Mouse (Mus musculus) bone marrow, adult 2 months (tissue): ENCODE results near the gene Specc1l. TPM values are rescaled to one million over a fixed set of nuclear protein-coding genes. Genes with fewer than 3 reads are reported as not detected.
"Not testable (repeated sequence)": the region's sequence is repeated elsewhere in the genome, so short reads cannot be mapped to it uniquely, and the experiment has no call there.

Source experiments
- H3K27ac ChIP-seq: fragments of 200-500 bp; 2 replicates; pipeline ENCODE4 v1.5.1; 2012; ENCODE audit warnings: low read depth, mild to moderate bottlenecking, control low read depth, inconsistent platforms, low read length; ENCODE audit not compliant: control insufficient read depth, poor library complexity, insufficient read depth
- H3K4me1 ChIP-seq: fragments of 200-500 bp; 2 replicates; pipeline ENCODE4 v1.6.1; 2011; ENCODE audit warnings: low read length; ENCODE audit not compliant: control insufficient read depth, insufficient read depth
- H3K4me3 ChIP-seq: fragments of 200-500 bp; replicated peaks from 2 replicates; pipeline ENCODE3; 2011; ENCODE audit warnings: mild to moderate bottlenecking, low read depth, low read length, control low read depth; ENCODE audit not compliant: control insufficient read depth
- CTCF ChIP-seq: fragments of 200-500 bp; IDR thresholded peaks from 2 replicates; pipeline ENCODE4 v1.5.1; 2011; ENCODE audit warnings: low read length, control low read depth; ENCODE audit not compliant: control insufficient read depth, insufficient read depth
- POLR2A ChIP-seq: fragments of 200-500 bp; IDR thresholded peaks from 2 replicates; pipeline ENCODE4 v1.6.1; 2011; ENCODE audit warnings: low read depth, mild to moderate bottlenecking, control low read depth, low read length, borderline replicate concordance; ENCODE audit not compliant: control insufficient read depth
- WGBS: fragments of 180-500 bp; shearing (Covaris S2); methylation state at CpG from one replicate; pipeline ENCODE4 v1.1.7; 2018; 5-methylcytosine and 5-hydroxymethylcytosine counted together
- polyA plus RNA-seq: library from polyadenylated mRNA; stranded (reverse); fragments of >200 nt; gene quantifications from 2 replicates; pipeline ENCODE4 v1.2.4, GENCODE M21; 2011; ENCODE audit warnings: low replicate concordance; ENCODE audit not compliant: missing spikeins, insufficient read depth, insufficient read length

Specc1l gene
- polyA plus RNA-seq, 1 experiment, result 10.4 TPM

- 78% methylated on average over 12 of the region's 12 CpGs for WGBS
- no peak for TF ChIP-seq CTCF
- TF ChIP-seq POLR2A, result no peak
- H3K4me3 ChIP-seq, result no peak overlapping the region
- H3K27ac ChIP-seq, result no peak overlapping the region
- H3K4me1 ChIP-seq, result no peaks in the 10 kb centered on the region
Observed at GRCm38 (mm10) chr10:75276427-75277013, 64.6 kb downstream of the Specc1l start.

GRCm38 (mm10) chr10:75277501-75277900, 65.6 kb downstream of the Specc1l start:
- 73% methylated on average over 1 of the region's 1 CpGs for WGBS
- Histone ChIP-seq H3K4me3 (no peak overlapping the region), H3K4me1 (no peaks in the 10 kb centered on the region), H3K27ac (no peak overlapping the region)
- TF ChIP-seq CTCF, result peak; percentile 20; the same call in 1 of the 2 replicates
- no peak for TF ChIP-seq POLR2A

- TF ChIP-seq CTCF (no peak), POLR2A (no peak)
- H3K4me3 ChIP-seq, result no peak overlapping the region
- 14% methylated on average over 5 of the region's 5 CpGs for WGBS
- no peak overlapping the region; the same call in 1 of the 2 replicates for H3K27ac ChIP-seq
- no peaks in the 10 kb centered on the region; the same call in 1 of the 2 replicates for H3K4me1 ChIP-seq
Observed at GRCm38 (mm10) chr10:75282648-75283047, 70.8 kb downstream of the Specc1l start.

DNA sequence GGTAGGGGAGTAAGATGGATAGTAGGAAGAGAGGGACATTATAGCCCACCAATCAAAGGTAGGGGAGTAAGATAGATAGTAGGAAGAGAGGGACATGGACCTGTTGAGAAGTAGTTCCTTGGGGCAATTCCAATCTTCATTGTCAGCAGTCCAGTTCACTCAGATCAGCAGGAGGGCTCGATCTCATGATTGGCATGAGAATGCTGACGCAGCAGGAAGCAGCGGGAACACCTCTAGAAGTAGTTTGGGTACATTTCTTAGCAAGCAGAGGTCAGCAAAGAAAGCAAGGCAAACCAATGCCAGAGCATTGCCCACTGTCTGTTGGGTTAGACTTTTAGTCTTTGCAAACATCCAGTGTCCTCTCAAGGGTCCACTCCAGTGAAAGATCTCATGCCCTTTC, 71.9 kb downstream of the Specc1l start:
- no peak overlapping the region for H3K4me3 ChIP-seq
- peaks cover under 1% of the 10 kb centered on the region; the same call in 1 of the 2 replicates for H3K4me1 ChIP-seq
- no peak overlapping the region for H3K27ac ChIP-seq
- TF ChIP-seq POLR2A (no peak), CTCF (no peak)
- WGBS, result 89% methylated on average over 3 of the region's 3 CpGs

DNA sequence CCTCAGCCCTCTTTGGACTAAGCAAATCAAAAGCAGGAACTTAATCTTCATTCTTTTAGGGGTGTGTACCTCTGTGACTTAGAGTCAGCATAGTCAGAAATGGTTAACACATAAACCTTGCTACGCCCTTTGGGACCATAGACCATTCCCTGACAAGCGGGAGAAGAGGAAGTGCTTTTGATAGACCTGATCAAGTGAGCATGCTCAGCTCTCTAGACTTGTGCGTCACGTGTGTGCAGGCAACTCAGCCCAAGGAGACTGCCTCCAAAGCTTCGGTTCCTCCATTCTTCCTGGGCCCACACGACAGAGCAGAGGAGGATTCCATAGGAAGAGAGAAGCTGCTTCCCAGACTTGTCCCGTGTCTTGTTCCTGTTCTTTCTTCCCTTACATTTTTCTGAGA, 76.7 kb downstream of the Specc1l start:
- 65% methylated on average over 7 of the region's 7 CpGs for WGBS
- H3K4me3 ChIP-seq, result no peak overlapping the region
- TF ChIP-seq POLR2A (no peak), CTCF (no peak)
- peaks cover 4% of the 10 kb centered on the region for H3K4me1 ChIP-seq
- no peak overlapping the region for H3K27ac ChIP-seq

DNA sequence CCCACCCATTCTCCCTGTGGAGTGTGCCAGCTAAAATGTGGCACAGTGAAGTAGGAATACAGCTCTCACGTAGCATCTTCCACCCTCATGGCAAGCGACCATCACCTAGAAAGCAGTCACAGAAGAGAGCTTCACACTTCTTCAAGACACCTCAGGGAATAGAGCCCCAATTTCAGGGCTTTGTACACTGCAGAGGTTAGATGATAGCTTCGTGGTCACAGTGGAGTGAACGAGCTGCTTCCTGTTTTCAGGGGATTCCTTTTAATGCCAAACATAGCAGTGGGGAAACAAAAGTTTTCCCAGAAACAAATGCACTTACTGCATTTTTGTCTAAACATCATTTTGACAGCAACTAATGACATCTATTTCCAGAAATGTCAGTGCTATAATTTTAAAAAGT, 77.5 kb downstream of the Specc1l start:
- peaks cover 4% of the 10 kb centered on the region for H3K4me1 ChIP-seq

DNA sequence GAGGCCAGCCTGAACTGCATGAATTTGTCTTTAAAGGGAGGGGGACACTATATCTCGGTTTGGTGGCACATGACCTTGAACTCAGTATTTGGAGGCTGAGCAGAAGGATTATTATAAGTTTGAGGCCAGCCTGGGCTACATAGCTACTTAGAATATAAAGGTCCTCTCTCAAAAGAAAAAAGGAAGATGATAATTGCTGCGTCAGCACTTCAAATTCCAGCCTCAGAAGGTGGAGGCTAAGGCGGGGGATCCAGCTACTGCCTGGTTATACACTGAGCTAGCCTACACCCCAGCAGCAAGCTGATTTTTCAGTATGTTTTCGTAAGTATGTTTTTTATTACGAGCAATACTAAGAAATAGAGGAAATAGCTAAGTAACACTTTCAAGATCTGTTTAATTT, 78.8 kb downstream of the Specc1l start:
- no peak overlapping the region for H3K4me3 ChIP-seq
- TF ChIP-seq POLR2A, result no peak
- TF ChIP-seq CTCF, result no peak
- peaks cover 4% of the 10 kb centered on the region for H3K4me1 ChIP-seq
- 81% methylated on average over 5 of the region's 5 CpGs for WGBS
- no peak overlapping the region for H3K27ac ChIP-seq

More for the DNA sequence above, 77.5 kb downstream of the Specc1l start:
- Histone ChIP-seq H3K27ac (no peak overlapping the region), H3K4me3 (no peak overlapping the region)
- TF ChIP-seq CTCF, result no peak
- no peak for TF ChIP-seq POLR2A
- WGBS, result 39% methylated on average over 4 of the region's 4 CpGs

GRCm38 (mm10) chr10:75291338-75291737, 79.5 kb downstream of the Specc1l start:
- TF ChIP-seq CTCF (no peak), POLR2A (no peak)
- WGBS, result 60% methylated on average over 1 of the region's 1 CpGs
- peaks cover 4% of the 10 kb centered on the region for H3K4me1 ChIP-seq
- H3K4me3 ChIP-seq, result no peak overlapping the region
- H3K27ac ChIP-seq, result no peak overlapping the region

DNA sequence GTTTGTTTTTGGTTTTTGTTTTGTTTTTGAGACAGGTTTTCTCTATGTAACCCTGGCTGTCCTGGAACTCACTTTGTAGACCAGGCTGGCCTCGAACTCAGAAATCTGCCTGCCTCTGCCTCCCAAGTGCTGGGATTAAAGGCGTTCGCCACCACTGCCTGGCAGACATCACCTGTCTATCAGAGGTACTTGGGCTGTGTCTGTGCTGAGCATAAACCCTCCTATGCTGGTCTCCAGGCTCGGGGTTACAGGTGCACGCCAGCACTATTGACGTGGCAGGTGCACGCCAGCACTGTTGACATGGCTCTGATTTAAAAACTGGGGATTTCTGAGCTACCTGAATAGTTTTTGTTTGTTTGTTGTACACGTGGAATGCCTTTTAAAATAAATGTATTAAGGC, 80.3 kb downstream of the Specc1l start:
- not testable (repeated sequence) for H3K27ac ChIP-seq, H3K4me3 ChIP-seq, H3K4me1 ChIP-seq
- 87% methylated on average over 8 of the region's 8 CpGs for WGBS
